8 mouse cellular contexts compared by ENCODE assay signal in genomic region chr17:24251320-24252069, GRCm38 (mm10). TPM values are rescaled to one million over a fixed set of nuclear protein-coding genes. Genes with fewer than 3 reads are reported as not detected.
A peak's percentile ranks its signal among the peaks of the same experiment; 100 is the strongest.
DNase-seq lines count a peak whose midpoint lies in the region; ATAC-seq lines count a peak whose summit lies in the region.

TSS of gene Ccnf (minus strand) at chr17:24251484.

- peak within 1 kb of the TSS; percentile 76 for H3K9ac ChIP-seq in hindbrain, embryonic 14.5 days

- H3K36me3 ChIP-seq in hindbrain, embryonic 14.5 days (replicated peaks; ENCODE audit: control insufficient read depth, insufficient read depth): peaks cover 7% of the 10 kb centered on the region

- H3K27me3 ChIP-seq in hindbrain, embryonic 14.5 days (ENCODE audit: control insufficient read depth, insufficient read depth, low read length): no peaks in the 10 kb centered on the region

- peak within 1 kb of the TSS; percentile 80 for H3K4me3 ChIP-seq in hindbrain, embryonic 14.5 days (replicated peaks; ENCODE audit: low read length)

- peaks cover 4% of the 10 kb centered on the region; the same call in 1 of the 2 replicates for H3K4me1 ChIP-seq in hindbrain, embryonic 14.5 days (replicated peaks; ENCODE audit: control insufficient read depth, insufficient read depth, low read length)

- peak within 1 kb of the TSS; percentile 77 for H3K4me2 ChIP-seq in hindbrain, embryonic 14.5 days (replicated peaks)

- under 1% methylated on average over 48 of the region's 48 CpGs for WGBS in hindbrain, embryonic 14.5 days

- H3K27ac ChIP-seq in hindbrain, embryonic 14.5 days: peak within 1 kb of the TSS; percentile 55

- ATAC-seq in hindbrain, embryonic 14.5 days (ENCODE audit: low FRiP score): peak; percentile 100

- H3K9me3 ChIP-seq in hindbrain, embryonic 14.5 days (ENCODE audit: control insufficient read depth, low read length): no peaks in the 10 kb centered on the region

- DNase-seq in R1 (ENCODE audit: low read depth, low spot score): peak; percentile 100
- DNase-seq in cerebellum, postnatal 25 days: peak; percentile 95 to 96
- DNase-seq in frontal cortex, postnatal 25 days (ENCODE audit: low spot score in 2 of 2): peak; percentile 82 to 94
- DNase-seq in hindbrain, embryonic 14.5 days (ENCODE audit: low spot score): peak; percentile 95
- DNase-seq in layer of hippocampus, postnatal 36 days: peak; percentile 96
- peak; percentile 99 for DNase-seq in lung, postnatal 36 days
- DNase-seq in retina, postnatal 1 day: peak; percentile 99
- DNase-seq in urinary bladder, adult 18-20 months (ENCODE audit: low spot score in 2 of 2): peak; percentile 85 to 95

RNA-seq across cellular contexts. Expression of gene Ccnf, which starts in this region (rescaled TPM):
- 11.8 and 21.2 TPM in 2 replicates for polyA plus RNA-seq in hindbrain, embryonic 14.5 days (2014; fragmentation: Nextera tagmentation; extraction: Ambion mirVana)
- 1 to 10 TPM; 4.9 to 6.1 TPM for total RNA-seq in layer of hippocampus, postnatal 36 days (2021)

Comparison
In these comparisons a context has a peak if more than half of its experiments do, and no peak if none do; other contexts are left out.
1. Peak in every context shown above with its lines: DNase-seq, ATAC-seq, H3K4me3 ChIP-seq and H3K27ac ChIP-seq.